ENCODE assay signal across 25 mouse cellular contexts in genomic region chr6:48209103-48209502, GRCm38 (mm10).
DNase-seq lines count a peak whose midpoint lies in the region; ATAC-seq and TF ChIP-seq lines count a peak whose summit lies in the region.
"Had no signal": no experiment of that assay in that cellular context is flagged by ENCODE, and none has a peak within 500 bp of the region (broad histone marks: within the 10 kb centered on the region; RNA-seq: fewer than 3 reads in every experiment).

No protein-coding gene starts in this region.

- H3K4me2 ChIP-seq in forebrain, embryonic 16.5 days (ENCODE audit: low read length): no peak overlapping the region
- no peak overlapping the region for H3K4me2 ChIP-seq in forebrain, embryonic 11.5 days (ENCODE audit: low read depth, low read length, severe bottlenecking)
- H3K4me2 ChIP-seq in liver, postnatal 0 days (ENCODE audit: low read depth, low read length): no peak overlapping the region
- H3K4me2 ChIP-seq: embryonic facial prominence, embryonic 12.5 days; embryonic facial prominence, embryonic 15.5 days; heart, embryonic 12.5 days; heart, embryonic 15.5 days; hindbrain, embryonic 13.5 days; intestine, embryonic 15.5 days had no signal

- H3K9ac ChIP-seq in forebrain, embryonic 16.5 days (replicated peaks; ENCODE audit: low read depth, low read length): no peak overlapping the region
- no peak overlapping the region for H3K9ac ChIP-seq in forebrain, embryonic 11.5 days (ENCODE audit: low read length)
- no peak overlapping the region for H3K9ac ChIP-seq in liver, postnatal 0 days (replicated peaks)
- H3K9ac ChIP-seq: embryonic facial prominence, embryonic 12.5 days; embryonic facial prominence, embryonic 15.5 days; heart, embryonic 12.5 days; heart, embryonic 15.5 days; hindbrain, embryonic 13.5 days; intestine, embryonic 15.5 days had no signal

- TF ChIP-seq CTCF in brain, embryonic 14.5 days (IDR thresholded peaks at IDR 0.05; ENCODE audit: borderline replicate concordance, extremely low read depth, insufficient read depth, insufficient read length): no peak
- no peak for TF ChIP-seq CTCF in liver, postnatal 0 days (IDR thresholded peaks at IDR 0.05; ENCODE audit: low read depth)

- H3K27me3 ChIP-seq in forebrain, embryonic 16.5 days (replicated peaks; ENCODE audit: control insufficient read depth, insufficient read depth, low read length): no peaks in the 10 kb centered on the region
- H3K27me3 ChIP-seq in forebrain, embryonic 11.5 days (ENCODE audit: control insufficient read depth, insufficient read depth, low read length): no peaks in the 10 kb centered on the region
- no peaks in the 10 kb centered on the region for H3K27me3 ChIP-seq in liver, postnatal 0 days (ENCODE audit: insufficient read depth, low read length)
- H3K27me3 ChIP-seq: embryonic facial prominence, embryonic 12.5 days; embryonic facial prominence, embryonic 15.5 days; heart, embryonic 12.5 days; heart, embryonic 15.5 days; hindbrain, embryonic 13.5 days; intestine, embryonic 15.5 days had no signal

- no peak overlapping the region for H3K4me3 ChIP-seq in forebrain, embryonic 16.5 days (replicated peaks; ENCODE audit: low read length)
- H3K4me3 ChIP-seq in forebrain, embryonic 11.5 days (ENCODE audit: low read depth, low read length): no peak overlapping the region
- no peak overlapping the region for H3K4me3 ChIP-seq in liver, postnatal 0 days (ENCODE audit: low read depth, low read length)
- H3K4me3 ChIP-seq: embryonic facial prominence, embryonic 12.5 days; embryonic facial prominence, embryonic 15.5 days; heart, embryonic 12.5 days; heart, embryonic 15.5 days; hindbrain, embryonic 10.5 days; hindbrain, embryonic 13.5 days; intestine, embryonic 15.5 days had no signal

- no peaks in the 10 kb centered on the region for H3K9me3 ChIP-seq in forebrain, embryonic 16.5 days (ENCODE audit: control insufficient read depth, low read length)
- no peaks in the 10 kb centered on the region for H3K9me3 ChIP-seq in forebrain, embryonic 11.5 days (ENCODE audit: control insufficient read depth, low read length)
- H3K9me3 ChIP-seq in liver, postnatal 0 days (ENCODE audit: low read length): no peaks in the 10 kb centered on the region
- H3K9me3 ChIP-seq: embryonic facial prominence, embryonic 12.5 days; embryonic facial prominence, embryonic 15.5 days; heart, embryonic 12.5 days; heart, embryonic 15.5 days; hindbrain, embryonic 10.5 days; intestine, embryonic 15.5 days had no signal

- TF ChIP-seq POLR2A in brain, embryonic 14.5 days (IDR thresholded peaks at IDR 0.05; ENCODE audit: borderline replicate concordance, extremely low read depth, insufficient read depth, insufficient read length, poor library complexity, severe bottlenecking): no peak

- no peak for TF ChIP-seq EP300 in liver, postnatal 0 days (IDR thresholded peaks at IDR 0.05; ENCODE audit: low read depth)

- H3K4me1 ChIP-seq in forebrain, embryonic 16.5 days (replicated peaks; ENCODE audit: control insufficient read depth, insufficient read depth, low read length): no peaks in the 10 kb centered on the region
- no peaks in the 10 kb centered on the region for H3K4me1 ChIP-seq in forebrain, embryonic 11.5 days (replicated peaks; ENCODE audit: control insufficient read depth, insufficient read depth, low read length)
- no peaks in the 10 kb centered on the region for H3K4me1 ChIP-seq in liver, postnatal 0 days (ENCODE audit: insufficient read depth)
- H3K4me1 ChIP-seq: embryonic facial prominence, embryonic 12.5 days; embryonic facial prominence, embryonic 15.5 days; heart, embryonic 12.5 days; heart, embryonic 15.5 days; hindbrain, embryonic 10.5 days; hindbrain, embryonic 13.5 days; intestine, embryonic 15.5 days had no signal

- DNase-seq in forebrain, embryonic 11.5 days (ENCODE audit: low spot score): no peak
- peak; percentile 23 for DNase-seq in layer of hippocampus, adult 11-12 months (ENCODE audit: low spot score)
- no peak for DNase-seq in layer of hippocampus, postnatal 10 days (ENCODE audit: low spot score in 2 of 2)
- DNase-seq in brain, adult 2 months (ENCODE audit: low read depth, low spot score): peak; percentile 24
- peak; percentile 43 for DNase-seq in brain, embryonic 14.5 days (ENCODE audit: low read depth)
- no peak for DNase-seq in liver, postnatal 0 days
- DNase-seq: adrenal gland, adult 2 months; adrenal gland, postnatal 14 days; cerebellum, adult 18-20 months; cerebellum, adult 9-10 months; gastrocnemius, postnatal 10 days; gastrocnemius, postnatal 36 days; heart, postnatal 10 days; heart, postnatal 36 days; kidney, adult 11 months had no signal

- H3K36me3 ChIP-seq in forebrain, embryonic 16.5 days (ENCODE audit: control insufficient read depth, insufficient read depth): no peaks in the 10 kb centered on the region
- no peaks in the 10 kb centered on the region for H3K36me3 ChIP-seq in forebrain, embryonic 11.5 days (ENCODE audit: control insufficient read depth, insufficient read depth, low read length)
- H3K36me3 ChIP-seq in liver, postnatal 0 days (replicated peaks; ENCODE audit: insufficient read depth, low read length): no peaks in the 10 kb centered on the region
- H3K36me3 ChIP-seq: embryonic facial prominence, embryonic 12.5 days; embryonic facial prominence, embryonic 15.5 days; heart, embryonic 12.5 days; heart, embryonic 15.5 days; hindbrain, embryonic 10.5 days; hindbrain, embryonic 13.5 days; intestine, embryonic 15.5 days had no signal

- no peak overlapping the region for H3K27ac ChIP-seq in forebrain, embryonic 16.5 days (ENCODE audit: low read length)
- H3K27ac ChIP-seq in forebrain, embryonic 11.5 days (ENCODE audit: low read depth, low read length): no peak overlapping the region
- H3K27ac ChIP-seq in liver, postnatal 0 days (ENCODE audit: low read depth): no peak overlapping the region
- H3K27ac ChIP-seq: embryonic facial prominence, embryonic 12.5 days; embryonic facial prominence, embryonic 15.5 days; heart, embryonic 15.5 days; hindbrain, embryonic 10.5 days; hindbrain, embryonic 13.5 days; intestine, embryonic 15.5 days had no signal

- WGBS in forebrain, embryonic 16.5 days: 69% methylated on average over 2 of the region's 2 CpGs
- 92% methylated on average over 2 of the region's 2 CpGs for WGBS in forebrain, embryonic 11.5 days
- WGBS in liver, postnatal 0 days (ENCODE audit: insufficient replicate concordance): 63% methylated on average over 2 of the region's 2 CpGs

- ATAC-seq in forebrain, embryonic 16.5 days: peak; percentile 72
- no peak for ATAC-seq in forebrain, embryonic 11.5 days (replicated peaks; ENCODE audit: low FRiP score)
- no peak for ATAC-seq in liver, postnatal 0 days
- ATAC-seq: CD4-positive, CD25-positive, alpha-beta regulatory T cell, adult 4 months; hindbrain, embryonic 16.5 days; intestine, embryonic 15.5 days had no signal

Comparison
In these comparisons a context has a peak if more than half of its experiments do, and no peak if none do; other contexts are left out.
1. DNase-seq: peak in layer of hippocampus, adult 11-12 months (single experiment), brain, adult 2 months (single experiment) and brain, embryonic 14.5 days (single experiment); none in forebrain, embryonic 11.5 days (single experiment), layer of hippocampus, postnatal 10 days (0 of 2) and liver, postnatal 0 days (single experiment).